Mouse (Mus musculus) limb, embryonic 11.5 days (tissue): ENCODE measurements at regions not wholly inside any gene's neighbourhood (a gene's known extent, or its start where the extent isn't known, plus 50 kb on each side); places are given as distances from the start of the nearest gene placed in this dataset.

ENCODE experiments used
- ATAC-seq: fragments of 200-750 bp; cut with Nextera tagmentation; 2 replicates; pipeline ENCODE4 v1.8.0; 2017; ENCODE audit warnings: low read depth; ENCODE audit not compliant: insufficient number of reproducible peaks, low FRiP score, low TSS enrichment
- DNase-seq: peaks from one replicate; pipeline ENCODE4 v3.0.0-alpha.2; 2015; ENCODE audit warnings: low spot score
- H3K27ac ChIP-seq: fragments of 300-500 bp; sonication (generic); replicated peaks from 2 replicates; pipeline ENCODE4 v1.5.1; 2014; ENCODE audit warnings: low read depth, mild to moderate bottlenecking, low read length
- H3K27me3 ChIP-seq: fragments of 300-500 bp; sonication (generic); 2 replicates; pipeline ENCODE4 v1.6.1; 2014; ENCODE audit warnings: mild to moderate bottlenecking, low read length, mixed read lengths; ENCODE audit not compliant: control insufficient read depth, insufficient read depth
- H3K36me3 ChIP-seq: fragments of 300-500 bp; sonication (generic); 2 replicates; pipeline ENCODE4 v1.6.1; 2014; ENCODE audit warnings: mild to moderate bottlenecking, low read length, moderate library complexity, mixed read lengths; ENCODE audit not compliant: control insufficient read depth, insufficient read depth
- H3K4me1 ChIP-seq: fragments of 300-500 bp; sonication (generic); 2 replicates; pipeline ENCODE4 v1.6.1; 2014; ENCODE audit warnings: low read length, mixed read lengths; ENCODE audit not compliant: control insufficient read depth, insufficient read depth
- H3K4me2 ChIP-seq: fragments of 300-500 bp; sonication (generic); 2 replicates; pipeline ENCODE4 v1.6.1; 2014; ENCODE audit warnings: low read depth, mild to moderate bottlenecking, moderate library complexity; ENCODE audit not compliant: severe bottlenecking
- H3K4me3 ChIP-seq: fragments of 300-500 bp; sonication (generic); 2 replicates; pipeline ENCODE4 v1.5.1; 2014; ENCODE audit warnings: low read depth, low read length
- H3K9ac ChIP-seq: fragments of 300-500 bp; sonication (generic); 2 replicates; pipeline ENCODE4 v1.6.1; 2014; ENCODE audit warnings: mild to moderate bottlenecking, low read length
- H3K9me3 ChIP-seq: fragments of 300-500 bp; sonication (generic); 2 replicates; pipeline ENCODE4 v1.6.1; 2016; ENCODE audit warnings: low read length; ENCODE audit not compliant: control insufficient read depth
- WGBS: fragments of 180-500 bp; shearing (Covaris S2); extraction: QIAGEN DNeasy Blood & Tissue Kit; methylation state at CpG from one replicate; pipeline ENCODE4 v1.1.7; 2014; 5-methylcytosine and 5-hydroxymethylcytosine counted together

DNA sequence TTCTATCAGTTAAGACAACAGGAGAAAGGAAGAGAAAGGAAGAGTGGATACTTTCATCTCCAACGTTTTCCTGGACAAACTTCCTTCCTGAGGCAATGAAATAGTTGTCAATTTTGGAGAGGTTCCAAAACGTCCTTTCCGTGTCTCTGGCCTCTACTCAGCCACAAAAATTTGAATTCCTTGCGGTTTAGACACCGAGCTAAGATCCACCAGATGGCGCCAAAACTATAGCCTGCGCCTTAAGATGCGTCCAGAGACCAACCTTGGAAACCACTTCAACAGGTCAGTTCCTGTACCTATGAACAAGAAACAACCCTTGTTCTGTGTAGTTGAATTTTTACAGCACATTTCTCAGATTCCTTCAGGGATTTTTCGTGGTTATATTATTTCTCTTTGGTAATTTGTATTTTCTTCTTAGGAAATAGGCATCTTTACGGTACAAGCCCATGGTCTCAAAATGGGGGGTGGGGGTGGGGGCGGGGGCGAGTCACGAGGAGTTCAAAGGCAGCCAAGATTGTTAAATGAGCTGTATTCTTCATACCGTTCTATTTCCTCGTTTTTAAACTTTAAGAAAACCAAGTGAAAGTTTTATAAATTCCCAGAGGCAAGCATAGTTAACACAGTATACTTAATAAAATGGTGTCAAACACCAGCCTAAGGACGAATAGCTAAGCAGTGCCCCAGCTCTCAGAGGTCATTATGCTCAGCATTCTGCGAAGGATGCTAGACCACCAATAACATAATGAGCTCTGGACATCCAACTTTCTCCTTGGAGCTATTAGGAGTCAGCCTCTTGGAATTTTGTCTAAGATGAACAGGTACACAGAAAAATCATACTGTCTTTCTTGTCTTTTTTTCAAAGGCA lies 96.2 kb upstream of the Cacna2d1 start:
- Histone ChIP-seq H3K9ac (no peak overlapping the region), H3K4me1 (no peaks in the 10 kb centered on the region), H3K9me3 (no peaks in the 10 kb centered on the region), H3K4me2 (no peak overlapping the region), H3K36me3 (no peaks in the 10 kb centered on the region), H3K27ac (no peak overlapping the region), H3K4me3 (no peak overlapping the region), H3K27me3 (no peaks in the 10 kb centered on the region)
- DNase-seq (peak; percentile 78), ATAC-seq (0 out of 2 replicates have a peak, but pooled peaks have one; percentile 77)
- 33% methylated on average over 17 of the region's 17 CpGs for WGBS

GRCm38 (mm10) chr5:15846790-15847189 lies 87.7 kb upstream of the Cacna2d1 start:
- Histone ChIP-seq H3K4me3 (no peak overlapping the region), H3K36me3 (no peaks in the 10 kb centered on the region), H3K4me1 (no peaks in the 10 kb centered on the region), H3K27me3 (no peaks in the 10 kb centered on the region), H3K9me3 (no peaks in the 10 kb centered on the region), H3K27ac (no peak overlapping the region), H3K4me2 (no peak overlapping the region), H3K9ac (no peak overlapping the region)
- ATAC-seq = no peak
- DNase-seq = no peak
- 90% methylated on average over 2 of the region's 2 CpGs for WGBS

- no peaks in the 10 kb centered on the region for H3K36me3 ChIP-seq
These were observed 85.0 kb upstream of the Cacna2d1 start for GRCm38 (mm10) chr5:15849520-15849919.

GRCm38 (mm10) chr5:15850126-15850801 lies 84.2 kb upstream of the Cacna2d1 start:
- no peak overlapping the region for H3K27ac ChIP-seq
- no peaks in the 10 kb centered on the region for H3K9me3 ChIP-seq
- no peaks in the 10 kb centered on the region for H3K4me1 ChIP-seq
- H3K36me3 ChIP-seq = no peaks in the 10 kb centered on the region
- H3K4me2 ChIP-seq = no peak overlapping the region
- ATAC-seq (peak; percentile 88), DNase-seq (peak; percentile 50)
- no peaks in the 10 kb centered on the region for H3K27me3 ChIP-seq
- H3K4me3 ChIP-seq = no peak overlapping the region
- H3K9ac ChIP-seq = no peak overlapping the region
- 47% methylated on average over 7 of the region's 7 CpGs for WGBS

More at GRCm38 (mm10) chr5:15849520-15849919, 85.0 kb upstream of the Cacna2d1 start:
- H3K4me1 ChIP-seq = no peaks in the 10 kb centered on the region
- H3K9ac ChIP-seq = no peak overlapping the region
- H3K4me2 ChIP-seq = no peak overlapping the region
- H3K9me3 ChIP-seq = no peaks in the 10 kb centered on the region
- H3K27me3 ChIP-seq = no peaks in the 10 kb centered on the region
- no peak overlapping the region for H3K27ac ChIP-seq
- DNase-seq (no peak), ATAC-seq (no peak)
- no peak overlapping the region for H3K4me3 ChIP-seq
- 87% methylated on average over 5 of the region's 5 CpGs for WGBS

DNA sequence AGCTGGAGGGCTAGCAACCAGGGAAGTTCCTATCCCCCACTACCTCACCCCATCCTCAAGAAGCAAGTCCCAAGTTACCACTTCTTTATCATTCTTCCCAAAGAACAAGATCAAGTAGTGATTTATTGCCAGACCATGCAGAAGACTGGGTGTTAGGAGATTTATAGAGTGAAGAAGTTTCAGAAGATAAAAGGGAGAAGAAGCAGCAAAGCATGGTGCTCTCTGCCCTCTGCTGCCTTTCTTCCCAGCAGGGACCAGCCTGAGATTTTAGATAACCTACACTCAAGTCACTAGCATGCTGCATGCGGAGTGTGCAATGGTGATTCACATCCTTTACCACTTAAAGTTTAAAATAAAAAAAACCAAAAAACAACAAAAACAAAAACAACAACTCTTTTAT lies 79.7 kb upstream of the Cacna2d1 start:
- H3K9me3 ChIP-seq = no peaks in the 10 kb centered on the region
- DNase-seq (no peak), ATAC-seq (no peak)
- H3K4me1 ChIP-seq = no peaks in the 10 kb centered on the region
- no peak overlapping the region for H3K4me2 ChIP-seq
- no peaks in the 10 kb centered on the region for H3K27me3 ChIP-seq
- no peaks in the 10 kb centered on the region for H3K36me3 ChIP-seq
- H3K9ac ChIP-seq = no peak overlapping the region
- no peak overlapping the region for H3K27ac ChIP-seq
- 67% methylated on average over 1 of the region's 1 CpGs for WGBS
- no peak overlapping the region for H3K4me3 ChIP-seq

DNA sequence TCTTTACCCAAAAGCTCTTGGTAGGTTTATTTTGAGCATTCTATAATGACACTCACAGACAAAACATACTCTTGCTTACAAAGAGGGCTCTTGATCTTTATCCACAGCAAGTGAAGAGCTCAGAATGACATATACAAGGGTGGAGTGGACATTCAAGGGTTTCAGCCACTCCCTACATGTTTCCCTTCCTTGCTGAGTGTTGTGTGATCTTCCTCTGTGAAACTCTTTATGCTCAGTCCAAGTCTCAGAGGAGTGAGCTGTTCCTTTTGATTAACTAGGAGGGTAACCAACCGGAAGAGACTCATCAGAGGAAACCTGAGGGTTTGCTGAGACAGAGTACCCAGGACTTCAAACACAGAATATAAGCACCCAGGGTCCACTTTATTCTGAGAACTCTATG lies 77.5 kb upstream of the Cacna2d1 start:
- 73% methylated on average over 1 of the region's 1 CpGs for WGBS
- Histone ChIP-seq H3K27ac (no peak overlapping the region), H3K36me3 (no peaks in the 10 kb centered on the region), H3K27me3 (no peaks in the 10 kb centered on the region), H3K9ac (no peak overlapping the region), H3K4me2 (no peak overlapping the region), H3K4me3 (no peak overlapping the region), H3K9me3 (no peaks in the 10 kb centered on the region), H3K4me1 (no peaks in the 10 kb centered on the region)
- ATAC-seq (no peak), DNase-seq (no peak)

DNA sequence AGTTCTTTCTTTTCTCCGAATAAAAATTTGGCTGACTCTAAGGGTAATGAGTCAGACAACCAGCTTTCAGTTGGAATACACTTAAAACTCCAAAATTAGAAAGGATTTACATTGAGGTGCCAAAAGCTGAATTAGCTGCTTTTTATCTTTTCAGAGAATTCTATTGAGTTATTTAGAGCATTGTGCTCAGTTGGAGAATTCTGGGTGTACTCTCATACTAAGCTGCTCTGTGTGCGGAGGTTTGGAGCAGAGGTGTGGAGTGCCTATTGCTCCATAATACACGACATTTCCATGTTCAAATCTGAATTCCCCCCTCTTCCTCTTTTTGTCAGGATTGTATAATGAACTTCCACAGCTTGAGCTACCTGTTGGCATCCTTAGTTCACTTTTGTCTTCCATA lies 60.4 kb upstream of the Cacna2d1 start:
- H3K4me3 ChIP-seq = no peak overlapping the region
- H3K27ac ChIP-seq = no peak overlapping the region
- WGBS = 93% methylated on average over 3 of the region's 3 CpGs
- H3K27me3 ChIP-seq = no peaks in the 10 kb centered on the region
- DNase-seq (no peak), ATAC-seq (no peak)
- H3K9ac ChIP-seq = no peak overlapping the region
- H3K4me2 ChIP-seq = no peak overlapping the region
- no peaks in the 10 kb centered on the region for H3K9me3 ChIP-seq
- no peaks in the 10 kb centered on the region for H3K4me1 ChIP-seq
- H3K36me3 ChIP-seq = no peaks in the 10 kb centered on the region

- Histone ChIP-seq H3K9ac (no peak overlapping the region), H3K4me3 (no peak overlapping the region), H3K27ac (no peak overlapping the region), H3K4me2 (no peak overlapping the region), H3K27me3 (no peaks in the 10 kb centered on the region), H3K4me1 (no peaks in the 10 kb centered on the region), H3K9me3 (no peaks in the 10 kb centered on the region), H3K36me3 (no peaks in the 10 kb centered on the region)
- DNase-seq (no peak), ATAC-seq (peak; percentile 35; the same call in 1 of the 2 replicates)
These were observed 51.5 kb upstream of the Cacna2d1 start for GRCm38 (mm10) chr5:15883004-15883403.
